Mouse (Mus musculus): Measurements from ENCODE around the gene Zcchc8.

DNA sequence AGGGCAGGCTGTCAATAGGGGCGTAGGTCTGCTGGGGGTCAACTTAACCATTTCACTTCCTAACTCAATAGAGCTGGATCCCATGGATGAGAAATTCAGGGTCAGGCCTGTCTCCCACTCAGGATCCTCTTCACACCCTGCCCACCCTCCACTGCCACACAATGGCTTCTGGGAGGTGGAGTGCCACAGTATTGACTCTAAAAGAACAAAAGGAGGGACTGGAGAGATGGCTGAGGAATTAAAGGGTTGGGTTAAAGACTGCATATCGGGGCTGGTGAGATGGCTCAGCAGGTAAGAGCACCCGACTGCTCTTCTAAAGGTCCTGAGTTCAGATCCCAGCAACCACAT, 49.5 kb downstream of the Zcchc8 start:
- no peak for TF ChIP-seq POLR2A (IDR thresholded peaks at IDR 0.05; ENCODE audit: insufficient read depth, low read length)
- TF ChIP-seq CTCF (IDR thresholded peaks at IDR 0.05; ENCODE audit: low read depth, low read length): no peak

All from ES-Bruce4 (cell line).